Mouse (Mus musculus) kidney, embryonic 15.5 days (tissue): Measurements from ENCODE around the gene Chchd6. TPM values are rescaled to one million over a fixed set of nuclear protein-coding genes. Genes with fewer than 3 reads are reported as not detected.

Experiments
- ATAC-seq: fragments of 200-750 bp; cut with Nextera tagmentation; replicated peaks from 2 replicates; pipeline ENCODE4 v1.8.0; 2017; ENCODE audit warnings: moderate TSS enrichment; ENCODE audit not compliant: low FRiP score
- H3K27ac ChIP-seq: fragments of 300-500 bp; sonication (generic); 2 replicates; pipeline ENCODE4 v1.5.1; 2015; ENCODE audit warnings: mild to moderate bottlenecking, inconsistent platforms
- H3K27me3 ChIP-seq: fragments of 300-500 bp; sonication (generic); 2 replicates; pipeline ENCODE4 v1.6.1; 2015; ENCODE audit warnings: inconsistent platforms
- H3K36me3 ChIP-seq: fragments of 300-500 bp; sonication (generic); 2 replicates; pipeline ENCODE4 v1.6.1; 2015; ENCODE audit warnings: inconsistent platforms
- H3K4me1 ChIP-seq: fragments of 300-500 bp; sonication (generic); 2 replicates; pipeline ENCODE4 v1.6.1; 2015; ENCODE audit warnings: inconsistent platforms
- H3K4me2 ChIP-seq: fragments of 300-500 bp; sonication (generic); 2 replicates; pipeline ENCODE4 v1.6.1; 2015; ENCODE audit warnings: moderate library complexity, mild to moderate bottlenecking, inconsistent platforms
- H3K4me3 ChIP-seq: fragments of 300-500 bp; sonication (generic); replicated peaks from 2 replicates; pipeline ENCODE4 v1.5.1; 2015; ENCODE audit warnings: mild to moderate bottlenecking, inconsistent platforms
- H3K9ac ChIP-seq: fragments of 300-500 bp; sonication (generic); 2 replicates; pipeline ENCODE4 v1.6.1; 2015; ENCODE audit warnings: mild to moderate bottlenecking, inconsistent platforms
- H3K9me3 ChIP-seq: fragments of 300-500 bp; sonication (generic); replicated peaks from 2 replicates; pipeline ENCODE4 v1.6.1; 2016; ENCODE audit warnings: inconsistent platforms
- WGBS: fragments of 180-500 bp; shearing (Covaris S2); methylation state at CpG from one replicate; pipeline ENCODE4 v1.1.7; 2015; ENCODE audit warnings: mixed read lengths; 5-methylcytosine and 5-hydroxymethylcytosine counted together
- polyA plus RNA-seq: library from polyadenylated mRNA; unstranded; fragments of >200 nt; fragmentation: Nextera tagmentation; extraction: Ambion mirVana; gene quantifications from 2 replicates; pipeline ENCODE4 v1.2.1, GENCODE M21; 2015

Gene Chchd6
- polyA plus RNA-seq, 1 experiment from 2014 or later, result 63.8 TPM

DNA sequence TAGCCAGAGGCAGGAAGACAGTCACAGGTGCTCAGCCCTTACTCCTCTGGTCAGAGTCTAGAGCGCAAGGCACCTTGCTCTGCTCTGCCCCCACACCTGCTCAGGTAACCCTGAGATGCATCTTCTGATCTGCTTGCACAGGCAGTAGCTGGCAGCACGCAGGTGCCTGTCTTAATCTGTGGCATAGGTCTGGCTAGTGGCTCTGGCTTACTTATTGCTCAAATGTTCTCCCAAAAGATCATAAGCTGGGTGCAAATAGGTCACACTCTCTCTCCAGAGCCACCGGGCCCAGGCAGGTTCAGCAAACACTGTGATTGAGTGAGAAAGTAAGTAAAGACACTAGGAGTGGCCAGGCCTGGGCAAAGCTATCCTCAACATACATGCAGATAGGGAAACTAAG is 236.3 kb downstream of the Chchd6 start:
- 74% methylated on average over 3 of the region's 3 CpGs for WGBS
- 0 out of 2 replicates have a peak overlapping the region, but pooled peaks have one; percentile 1 for H3K27ac ChIP-seq
- no peak overlapping the region for H3K4me3 ChIP-seq
- ATAC-seq, result no peak
- H3K4me2 ChIP-seq, result 0 out of 2 replicates have a peak overlapping the region, but pooled peaks have one; percentile 94
- peaks cover 9% of the 10 kb centered on the region for H3K27me3 ChIP-seq
- peak overlapping the region; percentile 11; the same call in 1 of the 2 replicates for H3K9ac ChIP-seq
- H3K36me3 ChIP-seq, result peaks cover 23% of the 10 kb centered on the region
- H3K4me1 ChIP-seq, result peaks cover 51% of the 10 kb centered on the region
- no peaks in the 10 kb centered on the region for H3K9me3 ChIP-seq

DNA sequence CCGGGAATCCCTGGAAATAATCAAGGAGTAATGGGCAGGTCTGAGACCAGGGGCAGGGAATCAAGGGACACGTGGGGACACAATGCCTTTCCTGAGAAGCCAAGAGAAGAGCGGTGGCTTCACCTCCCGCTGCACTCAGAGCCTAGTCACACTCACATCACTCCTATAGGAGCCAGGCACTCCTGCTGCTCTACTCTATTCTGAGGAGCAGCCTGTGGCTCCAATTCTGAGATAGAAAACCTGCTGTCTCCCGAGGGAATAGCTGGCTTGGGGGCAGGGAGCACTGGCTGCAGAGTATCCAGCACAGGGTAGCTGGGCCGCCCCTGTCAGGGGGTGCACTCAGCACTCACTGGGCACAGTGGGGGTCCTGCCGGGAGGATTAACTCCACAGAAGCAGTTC is 239.8 kb downstream of the Chchd6 start:
- no peak for ATAC-seq
- Histone ChIP-seq H3K4me3 (no peak overlapping the region), H3K27me3 (no peaks in the 10 kb centered on the region), H3K4me2 (no peak overlapping the region), H3K36me3 (peaks cover 30% of the 10 kb centered on the region), H3K9ac (no peak overlapping the region), H3K4me1 (peaks cover 73% of the 10 kb centered on the region), H3K9me3 (no peaks in the 10 kb centered on the region), H3K27ac (no peak overlapping the region)
- WGBS, result 68% methylated on average over 7 of the region's 7 CpGs

DNA sequence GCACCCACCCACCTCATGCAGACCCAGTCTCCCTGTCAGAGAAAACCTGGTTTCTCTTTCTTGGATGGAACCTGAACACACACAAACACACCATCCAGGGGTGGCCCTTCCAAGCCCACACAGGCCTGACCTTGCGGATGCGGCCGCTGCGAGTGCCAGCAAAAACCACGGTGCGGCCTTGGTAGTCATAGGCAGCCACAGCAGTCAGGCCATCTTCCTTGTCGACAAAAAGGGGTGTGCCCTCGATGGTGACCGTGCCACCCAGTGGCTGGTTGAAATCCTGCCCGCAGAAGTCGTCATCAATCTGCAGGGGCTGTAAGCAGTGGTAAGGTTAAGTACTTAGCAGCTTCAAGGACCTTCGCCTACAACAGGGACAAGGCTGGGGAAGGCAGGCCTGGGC is 240.7 kb downstream of the Chchd6 start:
- H3K27me3 ChIP-seq, result no peaks in the 10 kb centered on the region
- H3K36me3 ChIP-seq, result peaks cover 39% of the 10 kb centered on the region
- H3K4me3 ChIP-seq, result no peak overlapping the region
- H3K4me2 ChIP-seq, result no peak overlapping the region
- peaks cover 70% of the 10 kb centered on the region for H3K4me1 ChIP-seq
- H3K27ac ChIP-seq, result peak overlapping the region; percentile 82; the same call in 1 of the 2 replicates
- WGBS, result 77% methylated on average over 12 of the region's 12 CpGs
- ATAC-seq, result no peak
- H3K9me3 ChIP-seq, result no peaks in the 10 kb centered on the region
- no peak overlapping the region for H3K9ac ChIP-seq

DNA sequence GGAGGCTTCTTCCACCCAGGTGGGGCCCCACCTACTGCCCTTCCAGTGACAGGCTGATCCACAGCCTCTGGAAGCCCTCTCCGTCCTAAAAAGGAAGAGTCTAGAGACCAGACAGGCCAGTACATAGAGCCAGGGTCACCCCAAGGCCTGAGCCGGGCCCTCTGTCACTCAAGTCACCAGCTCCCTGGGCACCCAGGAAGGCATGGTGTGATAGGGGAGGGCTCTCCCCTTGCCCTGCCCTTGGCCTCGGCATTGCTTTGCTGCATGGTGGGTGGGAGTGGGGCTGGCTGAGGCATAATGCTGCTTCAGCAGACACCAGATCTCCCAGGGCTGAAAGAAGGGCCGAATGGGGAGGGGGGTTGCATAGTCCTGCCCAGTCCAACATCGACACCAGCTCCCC is 241.4 kb downstream of the Chchd6 start:
- no peaks in the 10 kb centered on the region for H3K9me3 ChIP-seq
- peaks cover 46% of the 10 kb centered on the region for H3K36me3 ChIP-seq
- no peak for ATAC-seq
- H3K4me2 ChIP-seq, result no peak overlapping the region
- H3K27me3 ChIP-seq, result no peaks in the 10 kb centered on the region
- no peak overlapping the region for H3K4me3 ChIP-seq
- 63% methylated on average over 5 of the region's 5 CpGs for WGBS
- peaks cover 63% of the 10 kb centered on the region for H3K4me1 ChIP-seq
- peak overlapping the region; percentile 82 for H3K27ac ChIP-seq
- H3K9ac ChIP-seq, result no peak overlapping the region

DNA sequence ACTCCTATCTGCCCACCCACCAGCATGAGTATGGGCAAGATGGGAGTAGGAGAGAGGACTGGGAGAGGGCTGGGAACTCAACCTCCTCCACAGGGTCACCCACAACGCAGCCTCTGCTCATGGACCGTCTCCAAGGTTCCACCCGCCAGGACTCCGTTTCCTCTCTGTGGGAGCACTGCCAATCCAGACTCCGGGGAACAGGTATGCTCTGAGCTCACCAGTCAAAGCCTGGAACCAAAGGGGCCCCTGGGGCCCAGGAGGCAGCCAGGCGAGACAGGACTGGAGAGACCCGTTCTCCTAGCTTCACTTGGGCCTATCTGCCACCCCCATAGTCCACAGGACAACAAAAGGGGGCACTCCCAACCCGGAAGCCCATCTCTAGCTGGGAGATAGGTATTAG is 242.4 kb downstream of the Chchd6 start:
- Histone ChIP-seq H3K4me1 (peaks cover 56% of the 10 kb centered on the region), H3K4me2 (no peak overlapping the region; the same call in 1 of the 2 replicates), H3K9me3 (no peaks in the 10 kb centered on the region), H3K36me3 (peaks cover 52% of the 10 kb centered on the region), H3K27ac (peak overlapping the region; percentile 82), H3K27me3 (no peaks in the 10 kb centered on the region), H3K4me3 (no peak overlapping the region), H3K9ac (no peak overlapping the region)
- ATAC-seq, result peak; percentile 7; the same call in 1 of the 2 replicates
- 55% methylated on average over 8 of the region's 8 CpGs for WGBS

DNA sequence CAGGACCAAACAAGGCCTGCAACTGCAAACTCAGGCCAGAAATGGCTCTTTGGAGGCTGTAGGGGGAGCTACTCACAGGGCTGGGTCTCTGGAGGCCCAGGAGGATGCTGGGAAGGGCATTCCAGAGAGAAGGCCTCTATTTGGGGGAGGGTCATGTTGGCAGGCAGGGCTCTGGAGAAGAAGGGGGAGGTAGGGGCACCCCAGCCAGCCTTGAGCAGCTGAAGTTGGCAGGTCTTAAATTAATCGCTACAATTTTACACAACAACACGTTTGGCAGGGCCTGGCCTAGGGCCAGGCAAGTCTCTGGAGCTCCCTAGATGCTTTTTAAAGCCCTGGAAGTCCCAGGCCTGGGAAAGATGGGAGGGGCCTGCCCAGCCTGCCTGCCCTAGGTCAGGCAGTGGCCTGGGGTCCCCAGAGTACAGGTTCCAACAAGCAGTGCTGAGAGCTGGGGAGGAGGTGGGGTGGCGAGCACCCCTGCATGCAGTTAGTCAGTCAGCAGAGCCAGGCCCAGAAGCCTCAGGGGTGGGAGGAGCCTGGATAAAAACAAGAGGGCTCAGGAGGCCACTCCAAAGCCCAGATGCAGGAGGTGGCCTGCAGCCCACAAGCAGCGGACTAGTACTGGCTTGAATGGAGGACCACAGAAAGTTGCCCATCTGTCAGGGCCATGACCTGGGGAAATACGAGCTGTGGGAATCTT is 243.9 kb downstream of the Chchd6 start:
- Histone ChIP-seq H3K9me3 (no peaks in the 10 kb centered on the region), H3K27me3 (no peaks in the 10 kb centered on the region), H3K4me3 (no peak overlapping the region), H3K4me2 (no peak overlapping the region), H3K27ac (peak overlapping the region; percentile 82), H3K36me3 (peaks cover 61% of the 10 kb centered on the region), H3K9ac (peak overlapping the region; percentile 12; the same call in 1 of the 2 replicates), H3K4me1 (peaks cover 55% of the 10 kb centered on the region)
- peak; percentile 43 for ATAC-seq
- WGBS, result 20% methylated on average over 5 of the region's 5 CpGs

DNA sequence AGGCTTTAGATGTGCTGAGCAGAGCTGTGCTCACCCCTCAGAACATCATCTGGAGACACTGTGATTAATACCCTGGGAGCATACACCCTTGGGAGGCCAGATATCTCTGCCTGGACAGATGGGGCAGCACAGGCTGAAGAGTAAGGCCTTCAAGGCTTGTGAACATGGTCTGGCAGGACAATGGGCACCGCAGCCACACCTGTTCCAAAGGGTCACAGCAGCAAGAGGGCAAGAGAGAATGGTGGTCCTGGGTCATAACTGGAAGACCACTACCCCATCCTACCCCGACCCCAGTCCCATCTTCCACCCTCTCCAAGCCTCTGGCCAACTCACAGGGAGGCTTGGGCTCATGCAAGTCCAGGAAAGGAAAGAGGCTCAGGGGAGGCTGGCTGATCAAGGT is 244.9 kb downstream of the Chchd6 start:
- peak overlapping the region; percentile 82 for H3K27ac ChIP-seq
- H3K4me3 ChIP-seq, result no peak overlapping the region
- no peak for ATAC-seq
- H3K4me2 ChIP-seq, result no peak overlapping the region
- no peaks in the 10 kb centered on the region for H3K9me3 ChIP-seq
- H3K27me3 ChIP-seq, result no peaks in the 10 kb centered on the region
- peaks cover 56% of the 10 kb centered on the region for H3K36me3 ChIP-seq
- H3K9ac ChIP-seq, result no peak overlapping the region
- 90% methylated on average over 2 of the region's 2 CpGs for WGBS
- H3K4me1 ChIP-seq, result peaks cover 62% of the 10 kb centered on the region

DNA sequence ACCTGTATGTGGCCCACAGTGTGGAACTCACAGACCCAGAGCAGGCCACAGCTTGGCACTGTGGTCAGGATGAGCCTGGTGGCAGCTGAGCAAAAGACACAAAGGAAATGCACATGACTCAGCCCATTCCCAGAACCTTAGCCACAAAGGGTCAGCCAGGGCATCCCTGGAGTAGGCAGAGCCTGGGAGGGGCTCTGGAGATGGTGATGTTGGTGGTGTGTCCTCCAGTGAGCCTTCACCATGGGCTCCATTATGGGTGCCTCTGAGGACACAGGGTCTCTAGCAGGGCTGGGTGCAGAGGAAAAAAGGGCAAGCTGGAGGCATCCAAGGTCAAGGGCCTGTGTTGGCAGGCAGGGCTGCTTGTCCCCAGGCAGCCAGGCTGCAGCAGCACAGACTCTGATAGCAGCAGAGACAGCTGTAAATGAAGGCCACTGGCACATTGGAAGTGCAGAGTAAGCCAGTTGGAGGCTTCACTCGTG is 245.4 kb downstream of the Chchd6 start:
- WGBS, result 71% methylated on average over 1 of the region's 1 CpGs
- H3K27me3 ChIP-seq, result no peaks in the 10 kb centered on the region
- no peaks in the 10 kb centered on the region for H3K9me3 ChIP-seq
- H3K4me3 ChIP-seq, result no peak overlapping the region
- H3K27ac ChIP-seq, result peak overlapping the region; percentile 82; the same call in 1 of the 2 replicates
- no peak for ATAC-seq
- peaks cover 56% of the 10 kb centered on the region for H3K36me3 ChIP-seq
- peaks cover 65% of the 10 kb centered on the region for H3K4me1 ChIP-seq
- H3K9ac ChIP-seq, result no peak overlapping the region
- no peak overlapping the region for H3K4me2 ChIP-seq

DNA sequence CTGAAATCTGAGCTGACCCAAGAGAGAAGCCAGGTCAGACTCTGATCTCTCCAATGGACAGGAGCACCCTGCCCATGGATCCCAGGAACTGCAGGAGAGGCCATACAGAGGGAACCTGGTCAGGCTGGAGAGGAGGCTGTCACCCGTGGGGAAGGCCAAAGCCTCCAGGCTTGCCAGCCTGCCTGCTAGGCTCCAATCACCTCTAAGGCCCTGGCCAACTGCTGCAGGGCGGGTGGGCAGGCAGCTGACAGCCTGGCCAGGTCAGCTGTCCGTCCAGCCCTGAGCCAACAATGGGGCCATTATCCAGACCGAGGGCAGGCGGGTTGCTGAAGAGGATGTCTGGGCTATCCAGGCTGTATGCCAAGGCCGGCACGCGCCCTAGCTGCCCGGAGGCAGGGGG is 247.1 kb downstream of the Chchd6 start:
- Histone ChIP-seq H3K4me1 (peaks cover 60% of the 10 kb centered on the region), H3K9me3 (no peaks in the 10 kb centered on the region), H3K27ac (no peak overlapping the region), H3K36me3 (peaks cover 47% of the 10 kb centered on the region), H3K9ac (no peak overlapping the region), H3K4me2 (no peak overlapping the region), H3K4me3 (no peak overlapping the region), H3K27me3 (no peaks in the 10 kb centered on the region)
- ATAC-seq, result no peak
- WGBS, result 85% methylated on average over 9 of the region's 9 CpGs

DNA sequence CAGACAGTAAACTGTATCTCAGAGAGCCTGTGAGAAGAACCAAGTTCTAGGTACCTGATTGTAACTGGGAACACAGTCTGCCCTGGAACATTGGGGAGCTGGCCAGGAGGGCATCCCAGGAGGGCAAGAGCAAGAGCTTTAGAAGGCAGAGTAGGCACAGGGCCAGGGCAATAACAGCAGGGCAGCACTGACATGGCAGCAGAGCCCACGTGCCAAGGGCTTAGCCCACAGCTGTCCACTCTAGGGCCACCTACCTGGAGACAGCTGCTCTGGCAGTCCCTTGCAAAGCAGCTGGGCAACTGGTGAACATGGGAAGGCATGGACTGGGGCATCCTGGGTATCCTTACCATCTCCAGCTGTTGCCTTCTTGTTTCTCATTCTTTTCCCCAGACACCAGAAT is 247.7 kb downstream of the Chchd6 start:
- peaks cover 52% of the 10 kb centered on the region for H3K36me3 ChIP-seq

DNA sequence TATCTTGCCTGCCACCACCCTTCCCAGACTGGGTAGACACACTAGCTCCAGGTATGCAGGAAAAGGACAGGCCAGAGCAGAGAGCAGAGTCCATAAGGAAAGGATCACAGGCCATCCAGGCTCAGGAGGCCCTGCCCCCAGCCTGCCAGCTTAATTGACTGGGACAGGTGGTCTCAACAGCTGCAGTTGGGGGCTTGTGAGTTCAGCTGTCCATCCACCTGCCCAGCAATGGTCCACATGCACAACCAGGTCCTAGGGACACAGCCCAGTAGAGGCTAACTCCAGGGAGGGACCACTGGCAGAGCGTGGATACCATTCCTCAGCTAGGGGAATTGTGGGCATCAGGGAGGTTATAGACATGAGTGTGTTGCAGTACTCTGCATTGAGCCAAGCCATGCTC is 249.6 kb downstream of the Chchd6 start:
- no peak overlapping the region for H3K9ac ChIP-seq
- H3K36me3 ChIP-seq, result peaks cover 72% of the 10 kb centered on the region
- no peak overlapping the region for H3K4me3 ChIP-seq
- ATAC-seq, result no peak
- 90% methylated on average over 1 of the region's 1 CpGs for WGBS
- H3K4me1 ChIP-seq, result peaks cover 39% of the 10 kb centered on the region
- no peak overlapping the region for H3K4me2 ChIP-seq
- no peaks in the 10 kb centered on the region for H3K27me3 ChIP-seq
- peak overlapping the region; percentile 92 for H3K27ac ChIP-seq
- no peaks in the 10 kb centered on the region for H3K9me3 ChIP-seq

More for the DNA sequence above, 247.7 kb downstream of the Chchd6 start:
- H3K4me2 ChIP-seq, result no peak overlapping the region
- H3K4me1 ChIP-seq, result peaks cover 55% of the 10 kb centered on the region
- H3K9ac ChIP-seq, result no peak overlapping the region
- 100% methylated on average over 1 of the region's 1 CpGs for WGBS
- H3K27me3 ChIP-seq, result no peaks in the 10 kb centered on the region
- H3K27ac ChIP-seq, result no peak overlapping the region
- ATAC-seq, result no peak
- H3K9me3 ChIP-seq, result no peaks in the 10 kb centered on the region
- H3K4me3 ChIP-seq, result no peak overlapping the region

DNA sequence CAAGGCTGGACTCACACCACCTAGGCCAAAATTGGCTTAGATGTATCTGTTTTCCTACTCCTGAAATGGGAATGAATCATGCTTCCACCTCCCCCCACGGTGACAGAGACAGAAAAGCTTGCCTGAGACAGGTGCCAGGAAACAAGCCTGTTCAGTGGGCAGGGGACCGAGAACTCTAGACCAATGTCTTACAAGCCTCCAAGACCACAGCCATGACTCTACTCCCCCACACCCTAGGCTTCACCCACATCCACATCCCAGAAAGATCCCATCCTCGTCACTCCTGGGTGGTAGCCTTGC is 250.0 kb downstream of the Chchd6 start:
- 0 out of 2 replicates have a peak, but pooled peaks have one; percentile 1 for ATAC-seq
- Histone ChIP-seq H3K4me1 (peaks cover 35% of the 10 kb centered on the region), H3K4me2 (peak overlapping the region; percentile 41), H3K9me3 (no peaks in the 10 kb centered on the region), H3K4me3 (no peak overlapping the region), H3K27ac (peak overlapping the region; percentile 92), H3K36me3 (peaks cover 72% of the 10 kb centered on the region), H3K27me3 (no peaks in the 10 kb centered on the region), H3K9ac (0 out of 2 replicates have a peak overlapping the region, but pooled peaks have one; percentile 21)
- 23% methylated on average over 3 of the region's 3 CpGs for WGBS
